Mouse (Mus musculus): ENCODE results near the gene Lamtor2. TPM values are rescaled to one million over a fixed set of nuclear protein-coding genes. Genes with fewer than 3 reads are reported as not detected.

Gene Lamtor2
- polyA plus RNA-seq, 1 experiment: 104 TPM

- WGBS: 99% methylated on average over 2 of the region's 2 CpGs
- DNase-seq (ENCODE audit: low read depth in 1 of 2, low spot score in 2 of 2): no peak
- Histone ChIP-seq H3K27ac (ENCODE audit: insufficient read depth, low read length) (no peak overlapping the region), H3K27me3 (ENCODE audit: control insufficient read depth, insufficient read depth, low read length) (no peaks in the 10 kb centered on the region), H3K36me3 (ENCODE audit: control insufficient read depth, insufficient read depth, low read length) (peaks cover 32% of the 10 kb centered on the region), H3K4me3 (ENCODE audit: extremely low read depth, insufficient read depth, insufficient read length) (no peak overlapping the region), H3K4me1 (ENCODE audit: control insufficient read depth, insufficient read depth, insufficient read length) (no peaks in the 10 kb centered on the region)
- no peak for TF ChIP-seq POLR2A (IDR thresholded peaks at IDR 0.05; ENCODE audit: low read depth, low read length)
Observed at GRCm38 (mm10) chr3:88568615-88569014, 15.7 kb upstream of the Lamtor2 start.

DNA sequence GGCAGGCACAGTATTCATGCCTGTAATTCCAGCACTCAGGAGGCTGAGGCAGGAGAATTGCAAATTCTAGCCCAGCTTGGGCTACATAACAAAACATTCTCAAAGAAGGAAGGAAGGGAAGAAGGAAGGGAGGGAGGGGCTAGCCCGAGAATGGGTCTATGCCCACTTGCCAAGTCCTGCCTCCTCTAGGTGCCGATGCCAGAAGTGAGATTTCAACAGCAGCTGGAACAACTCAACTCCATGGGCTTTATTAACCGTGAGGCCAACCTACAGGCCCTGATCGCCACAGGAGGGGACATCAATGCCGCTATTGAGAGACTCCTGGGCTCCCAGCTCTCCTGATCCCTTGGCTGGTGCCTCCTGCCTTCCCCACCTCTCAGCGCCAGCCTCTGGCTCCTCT lies 15.0 kb upstream of the Lamtor2 start:
- Histone ChIP-seq H3K27ac (ENCODE audit: insufficient read depth, low read length) (no peak overlapping the region), H3K4me3 (ENCODE audit: extremely low read depth, insufficient read depth, insufficient read length) (no peak overlapping the region), H3K36me3 (ENCODE audit: control insufficient read depth, insufficient read depth, low read length) (peaks cover 38% of the 10 kb centered on the region), H3K27me3 (ENCODE audit: control insufficient read depth, insufficient read depth, low read length) (no peaks in the 10 kb centered on the region), H3K4me1 (ENCODE audit: control insufficient read depth, insufficient read depth, insufficient read length) (no peaks in the 10 kb centered on the region)
- no peak for TF ChIP-seq POLR2A (IDR thresholded peaks at IDR 0.05; ENCODE audit: low read depth, low read length)
- no peak for TF ChIP-seq CTCF (IDR thresholded peaks at IDR 0.05; ENCODE audit: extremely low read depth, insufficient read depth, insufficient read length, insufficient replicate concordance)
- WGBS: 76% methylated on average over 6 of the region's 6 CpGs
- no peak for DNase-seq (ENCODE audit: low read depth in 1 of 2, low spot score in 2 of 2)

- 90% methylated on average over 4 of the region's 4 CpGs for WGBS
- no peak for DNase-seq (ENCODE audit: low read depth in 1 of 2, low spot score in 2 of 2)
- no peak overlapping the region for H3K27ac ChIP-seq (ENCODE audit: insufficient read depth, low read length)
- no peaks in the 10 kb centered on the region for H3K4me1 ChIP-seq (ENCODE audit: control insufficient read depth, insufficient read depth, insufficient read length)
- TF ChIP-seq POLR2A (IDR thresholded peaks at IDR 0.05; ENCODE audit: low read depth, low read length) (no peak), CTCF (IDR thresholded peaks at IDR 0.05; ENCODE audit: extremely low read depth, insufficient read depth, insufficient read length, insufficient replicate concordance) (no peak)
- no peak overlapping the region for H3K4me3 ChIP-seq (ENCODE audit: extremely low read depth, insufficient read depth, insufficient read length)
- peaks cover 38% of the 10 kb centered on the region for H3K36me3 ChIP-seq (ENCODE audit: control insufficient read depth, insufficient read depth, low read length)
- no peaks in the 10 kb centered on the region for H3K27me3 ChIP-seq (ENCODE audit: control insufficient read depth, insufficient read depth, low read length)
Observed at GRCm38 (mm10) chr3:88566536-88567061, 13.7 kb upstream of the Lamtor2 start.

- DNase-seq (ENCODE audit: low read depth in 1 of 2, low spot score in 2 of 2): no peak
Observed at GRCm38 (mm10) chr3:88566116-88566515, 13.2 kb upstream of the Lamtor2 start.

GRCm38 (mm10) chr3:88563966-88564365 lies 11.1 kb upstream of the Lamtor2 start:
- Histone ChIP-seq H3K36me3 (ENCODE audit: control insufficient read depth, insufficient read depth, low read length) (peaks cover 44% of the 10 kb centered on the region), H3K4me1 (ENCODE audit: control insufficient read depth, insufficient read depth, insufficient read length) (no peaks in the 10 kb centered on the region), H3K27ac (ENCODE audit: insufficient read depth, low read length) (no peak overlapping the region), H3K27me3 (ENCODE audit: control insufficient read depth, insufficient read depth, low read length) (no peaks in the 10 kb centered on the region), H3K4me3 (ENCODE audit: extremely low read depth, insufficient read depth, insufficient read length) (no peak overlapping the region)
- DNase-seq (ENCODE audit: low read depth in 1 of 2, low spot score in 2 of 2): no peak
- 95% methylated on average over 7 of the region's 7 CpGs for WGBS
- no peak for TF ChIP-seq CTCF (IDR thresholded peaks at IDR 0.05; ENCODE audit: extremely low read depth, insufficient read depth, insufficient read length, insufficient replicate concordance)
- no peak for TF ChIP-seq POLR2A (IDR thresholded peaks at IDR 0.05; ENCODE audit: low read depth, low read length)

More at GRCm38 (mm10) chr3:88566116-88566515, 13.2 kb upstream of the Lamtor2 start:
- Histone ChIP-seq H3K4me3 (ENCODE audit: extremely low read depth, insufficient read depth, insufficient read length) (no peak overlapping the region), H3K4me1 (ENCODE audit: control insufficient read depth, insufficient read depth, insufficient read length) (no peaks in the 10 kb centered on the region), H3K27ac (ENCODE audit: insufficient read depth, low read length) (no peak overlapping the region), H3K36me3 (ENCODE audit: control insufficient read depth, insufficient read depth, low read length) (peaks cover 38% of the 10 kb centered on the region), H3K27me3 (ENCODE audit: control insufficient read depth, insufficient read depth, low read length) (no peaks in the 10 kb centered on the region)
- TF ChIP-seq CTCF (IDR thresholded peaks at IDR 0.05; ENCODE audit: extremely low read depth, insufficient read depth, insufficient read length, insufficient replicate concordance): no peak
- no peak for TF ChIP-seq POLR2A (IDR thresholded peaks at IDR 0.05; ENCODE audit: low read depth, low read length)
- WGBS: 97% methylated on average over 3 of the region's 3 CpGs

DNA sequence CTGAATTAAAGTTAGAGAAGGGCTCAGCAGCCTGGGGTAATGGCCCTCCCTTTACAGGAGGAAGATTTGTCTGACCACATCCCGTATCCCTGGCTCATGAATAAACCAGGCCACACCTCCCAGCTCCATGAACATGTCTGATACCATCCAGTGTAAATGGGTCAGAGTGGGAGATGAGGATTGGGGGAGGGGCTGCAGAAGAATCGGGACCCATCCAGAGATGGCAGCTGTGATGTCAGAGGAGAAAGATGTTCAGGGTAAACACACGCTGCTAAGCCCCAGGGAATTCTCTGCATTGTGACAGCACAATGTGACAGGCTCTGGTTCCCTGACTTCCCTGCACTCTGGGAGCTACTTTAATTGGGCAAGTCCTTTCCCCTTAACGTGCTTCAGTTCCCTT lies 10.6 kb upstream of the Lamtor2 start:
- DNase-seq (ENCODE audit: low read depth in 1 of 2, low spot score in 2 of 2): no peak
- Histone ChIP-seq H3K27me3 (ENCODE audit: control insufficient read depth, insufficient read depth, low read length) (no peaks in the 10 kb centered on the region), H3K27ac (ENCODE audit: insufficient read depth, low read length) (no peak overlapping the region), H3K4me1 (ENCODE audit: control insufficient read depth, insufficient read depth, insufficient read length) (no peaks in the 10 kb centered on the region), H3K4me3 (ENCODE audit: extremely low read depth, insufficient read depth, insufficient read length) (no peak overlapping the region), H3K36me3 (ENCODE audit: control insufficient read depth, insufficient read depth, low read length) (peaks cover 42% of the 10 kb centered on the region)
- no peak for TF ChIP-seq POLR2A (IDR thresholded peaks at IDR 0.05; ENCODE audit: low read depth, low read length)
- TF ChIP-seq CTCF (IDR thresholded peaks at IDR 0.05; ENCODE audit: extremely low read depth, insufficient read depth, insufficient read length, insufficient replicate concordance): no peak
- 86% methylated on average over 4 of the region's 4 CpGs for WGBS

DNA sequence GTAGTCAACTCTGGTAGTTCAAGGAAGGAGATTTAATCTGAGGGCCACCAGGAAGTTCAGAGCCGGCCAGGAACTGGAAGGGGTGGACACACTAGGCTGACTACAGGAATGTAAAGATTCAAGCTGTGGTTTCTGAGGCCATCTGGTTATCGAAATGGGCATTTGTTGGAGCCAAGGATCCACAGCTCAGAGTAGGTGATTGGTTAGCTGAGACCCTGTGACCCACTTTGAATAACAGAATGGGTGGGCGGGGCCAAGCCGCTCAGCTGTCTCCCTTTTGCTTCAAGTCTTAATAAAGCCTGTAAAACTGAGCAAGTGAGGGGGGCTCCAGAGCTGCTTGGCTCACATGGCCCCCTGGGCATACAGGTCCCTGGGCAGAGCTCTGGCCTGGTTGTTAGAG lies 9.1 kb upstream of the Lamtor2 start:
- no peaks in the 10 kb centered on the region for H3K4me1 ChIP-seq (ENCODE audit: control insufficient read depth, insufficient read depth, insufficient read length)
- no peak for DNase-seq (ENCODE audit: low read depth in 1 of 2, low spot score in 2 of 2)
- H3K36me3 ChIP-seq (ENCODE audit: control insufficient read depth, insufficient read depth, low read length): peaks cover 36% of the 10 kb centered on the region
- H3K4me3 ChIP-seq (ENCODE audit: extremely low read depth, insufficient read depth, insufficient read length): no peak overlapping the region
- H3K27ac ChIP-seq (ENCODE audit: insufficient read depth, low read length): no peak overlapping the region
- 84% methylated on average over 4 of the region's 4 CpGs for WGBS
- H3K27me3 ChIP-seq (ENCODE audit: control insufficient read depth, insufficient read depth, low read length): no peaks in the 10 kb centered on the region
- TF ChIP-seq POLR2A (IDR thresholded peaks at IDR 0.05; ENCODE audit: low read depth, low read length): no peak
- TF ChIP-seq CTCF (IDR thresholded peaks at IDR 0.05; ENCODE audit: extremely low read depth, insufficient read depth, insufficient read length, insufficient replicate concordance): no peak

All from spleen, adult 2 months (tissue).